Mouse (Mus musculus): Measurements from ENCODE around the gene 1500011B03Rik.

- no peak for TF ChIP-seq CTCF (IDR thresholded peaks at IDR 0.05; ENCODE audit: control insufficient read depth, insufficient read depth, insufficient read length)
- no peak for TF ChIP-seq FOSL1 (IDR thresholded peaks at IDR 0.05; ENCODE audit: insufficient read depth, low read length, poor library complexity, severe bottlenecking)
- TF ChIP-seq CEBPB (IDR thresholded peaks at IDR 0.05; ENCODE audit: low read depth), result no peak
- TF ChIP-seq MYOD1 (IDR thresholded peaks at IDR 0.05; ENCODE audit: control insufficient read depth, insufficient read length, low read depth), result no peak
- TF ChIP-seq MYOG (IDR thresholded peaks at IDR 0.05; ENCODE audit: control insufficient read depth, extremely low read depth, insufficient read length), result no peak
- no peak for TF ChIP-seq USF1 (IDR thresholded peaks at IDR 0.05; ENCODE audit: low read depth)
- no peak for TF ChIP-seq MAX (IDR thresholded peaks at IDR 0.05)
Measured at GRCm38 (mm10) chr5:114771796-114772195, 51.5 kb downstream of the 1500011B03Rik start.
